Mouse (Mus musculus): ENCODE data around the gene Hoxd10. TPM values are rescaled to one million over a fixed set of nuclear protein-coding genes. Genes with fewer than 3 reads are reported as not detected.

The Hoxd10 gene
- polyA plus RNA-seq, 1 experiment from 2014 or later: not detected

DNA sequence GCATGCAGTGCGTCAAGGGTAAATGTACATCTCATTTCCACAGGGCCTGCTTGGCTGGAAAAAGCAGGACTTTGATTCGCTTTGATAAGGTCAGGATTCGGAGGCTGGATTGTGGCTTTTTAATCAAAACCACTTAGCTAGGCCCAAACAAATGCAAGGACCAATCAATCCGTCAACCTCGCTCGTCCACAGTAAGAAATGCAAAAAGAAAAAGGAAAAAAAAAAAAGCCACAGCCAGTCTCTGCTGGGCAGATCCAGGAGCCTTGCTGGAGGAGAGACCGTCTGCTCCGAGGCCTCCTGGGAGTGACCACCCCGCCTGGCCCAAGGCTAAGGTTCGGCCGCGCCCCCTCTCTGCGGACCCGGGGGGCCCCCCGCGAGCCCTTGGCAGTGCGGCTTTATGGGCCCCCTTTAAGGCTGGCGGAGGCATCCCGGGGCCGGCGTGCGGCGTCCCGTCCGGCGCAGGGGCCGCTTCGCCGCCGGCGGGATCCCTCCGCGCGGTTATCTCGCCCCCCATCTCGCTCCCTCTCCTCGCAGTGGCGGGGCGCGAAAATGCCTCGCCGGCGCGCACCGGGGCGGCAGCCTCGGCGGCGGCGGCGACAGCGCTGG is 12.8 kb downstream of the Hoxd10 start, which contains the start of gene Hoxd8:
Gene Hoxd8 (plus strand): TSS at position 223 of the 606 bp plus-strand sequence.
- ATAC-seq (ENCODE audit: low FRiP score) (peak; percentile 41; the same call in 1 of the 2 replicates), DNase-seq (ENCODE audit: low spot score, missing footprints) (peak; percentile 93)
- Histone ChIP-seq H3K4me3 (ENCODE audit: low read depth, low read length) (peak within 1 kb of the TSS; percentile 34), H3K4me1 (ENCODE audit: control insufficient read depth, insufficient read depth, low read length) (peaks cover 13% of the 10 kb centered on the region), H3K9ac (ENCODE audit: low read length) (no peak within 1 kb of the TSS), H3K36me3 (ENCODE audit: control insufficient read depth, insufficient read depth, low read length) (no peaks in the 10 kb centered on the region), H3K27me3 (ENCODE audit: control insufficient read depth, insufficient read depth, low read length) (peaks cover 98% of the 10 kb centered on the region), H3K9me3 (ENCODE audit: control insufficient read depth, low read length) (no peaks in the 10 kb centered on the region), H3K27ac (ENCODE audit: low read depth, low read length) (no peak within 1 kb of the TSS), H3K4me2 (peak within 1 kb of the TSS; percentile 49)
- under 1% methylated on average over 45 of the region's 52 CpGs for WGBS

DNA sequence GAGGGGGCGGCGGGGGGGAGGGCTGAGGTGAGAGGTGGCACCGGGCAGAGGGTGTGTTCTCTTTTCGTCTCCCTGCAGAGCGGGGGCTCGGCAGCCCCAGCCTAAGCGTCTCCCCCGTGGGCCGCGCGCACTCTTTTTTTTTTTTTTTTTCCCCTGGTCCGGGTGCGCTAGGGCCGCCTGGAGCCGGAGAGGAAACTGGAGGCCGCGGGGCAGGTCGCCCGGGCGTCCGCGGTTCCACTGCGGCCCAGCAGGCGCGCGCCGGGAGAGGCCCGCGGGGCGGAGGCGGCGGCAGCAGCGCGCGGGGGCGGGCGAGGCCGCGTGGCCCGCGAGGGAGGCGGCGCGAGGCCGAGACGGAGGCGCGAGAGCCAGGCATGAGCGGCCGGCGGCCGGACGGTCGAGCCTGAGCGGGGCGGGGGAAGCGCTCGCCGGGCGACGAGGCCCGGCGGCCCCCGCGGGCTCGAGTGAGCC is 13.3 kb downstream of the Hoxd10 start:
- Histone ChIP-seq H3K27me3 (ENCODE audit: control insufficient read depth, insufficient read depth, low read length) (peaks cover 98% of the 10 kb centered on the region), H3K4me2 (peak overlapping the region; percentile 49), H3K9ac (ENCODE audit: low read length) (no peak overlapping the region), H3K27ac (ENCODE audit: low read depth, low read length) (no peak overlapping the region), H3K4me1 (ENCODE audit: control insufficient read depth, insufficient read depth, low read length) (peaks cover 13% of the 10 kb centered on the region), H3K9me3 (ENCODE audit: control insufficient read depth, low read length) (no peaks in the 10 kb centered on the region), H3K36me3 (ENCODE audit: control insufficient read depth, insufficient read depth, low read length) (no peaks in the 10 kb centered on the region), H3K4me3 (ENCODE audit: low read depth, low read length) (peak overlapping the region; percentile 34)
- DNase-seq (ENCODE audit: low spot score, missing footprints): no peak
- WGBS: under 1% methylated on average over 53 of the region's 66 CpGs
- peak; percentile 67 for ATAC-seq (ENCODE audit: low FRiP score)

DNA sequence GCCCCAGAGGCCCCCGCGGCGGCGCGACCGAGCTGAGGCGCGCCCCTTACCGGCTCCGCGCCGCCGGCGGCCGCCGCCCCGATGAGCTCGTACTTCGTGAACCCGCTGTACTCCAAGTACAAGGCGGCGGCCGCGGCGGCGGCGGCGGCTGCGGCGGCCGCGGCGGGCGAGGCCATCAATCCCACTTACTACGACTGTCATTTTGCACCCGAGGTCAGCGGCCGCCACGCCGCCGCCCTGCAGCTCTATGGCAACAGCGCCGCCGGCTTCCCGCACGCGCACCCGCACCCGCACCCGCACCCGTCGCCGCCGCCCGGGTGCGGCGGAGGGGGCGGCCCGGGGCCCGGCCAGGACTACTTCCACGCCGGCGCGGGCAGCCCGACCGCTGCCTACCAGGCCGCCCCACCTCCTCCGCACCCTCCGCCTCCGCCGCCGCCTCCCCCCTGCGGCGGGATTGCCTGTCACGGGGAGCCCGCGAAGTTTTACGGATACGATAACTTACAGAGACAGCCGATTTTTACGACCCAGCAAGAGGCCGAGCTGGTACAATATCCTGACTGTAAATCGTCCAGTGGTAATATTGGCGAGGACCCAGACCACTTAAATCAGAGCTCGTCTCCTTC is 13.9 kb downstream of the Hoxd10 start:
- ATAC-seq (ENCODE audit: low FRiP score): peak; percentile 42

DNA sequence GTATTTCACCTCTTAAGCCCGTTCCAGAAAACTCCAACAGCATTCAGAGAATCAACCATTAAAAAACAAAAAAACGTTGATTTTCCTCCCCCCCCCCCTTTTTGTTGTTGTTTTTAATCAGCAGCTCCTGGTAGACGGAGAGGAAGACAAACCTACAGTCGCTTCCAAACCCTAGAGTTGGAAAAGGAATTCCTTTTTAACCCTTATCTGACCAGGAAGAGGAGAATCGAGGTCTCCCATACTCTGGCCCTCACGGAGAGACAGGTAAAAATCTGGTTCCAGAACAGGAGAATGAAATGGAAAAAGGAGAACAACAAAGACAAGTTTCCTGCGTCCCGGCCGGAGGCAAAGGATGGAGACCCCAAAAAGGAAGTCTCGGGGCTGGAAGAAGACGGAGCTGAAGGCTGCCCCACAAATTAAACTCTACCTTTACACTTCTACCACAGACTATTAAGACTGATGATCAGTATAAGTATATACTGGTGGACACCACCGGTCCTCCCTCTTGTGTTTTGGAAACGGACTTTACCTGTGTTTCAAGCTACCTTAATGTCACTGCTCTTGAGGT is 14.8 kb downstream of the Hoxd10 start:
- DNase-seq (ENCODE audit: low spot score, missing footprints) (peak; percentile 94), ATAC-seq (ENCODE audit: low FRiP score) (no peak)
- H3K9me3 ChIP-seq (ENCODE audit: control insufficient read depth, low read length): no peaks in the 10 kb centered on the region
- no peaks in the 10 kb centered on the region for H3K36me3 ChIP-seq (ENCODE audit: control insufficient read depth, insufficient read depth, low read length)
- WGBS: 2% methylated on average over 13 of the region's 13 CpGs
- H3K4me3 ChIP-seq (ENCODE audit: low read depth, low read length): no peak overlapping the region
- H3K4me2 ChIP-seq: no peak overlapping the region
- peaks cover 96% of the 10 kb centered on the region for H3K27me3 ChIP-seq (ENCODE audit: control insufficient read depth, insufficient read depth, low read length)
- H3K9ac ChIP-seq (ENCODE audit: low read length): no peak overlapping the region
- peaks cover 13% of the 10 kb centered on the region for H3K4me1 ChIP-seq (ENCODE audit: control insufficient read depth, insufficient read depth, low read length)
- no peak overlapping the region for H3K27ac ChIP-seq (ENCODE audit: low read depth, low read length)

More for the DNA sequence above, 13.9 kb downstream of the Hoxd10 start:
- Histone ChIP-seq H3K4me1 (ENCODE audit: control insufficient read depth, insufficient read depth, low read length) (peaks cover 13% of the 10 kb centered on the region), H3K27me3 (ENCODE audit: control insufficient read depth, insufficient read depth, low read length) (peaks cover 98% of the 10 kb centered on the region), H3K36me3 (ENCODE audit: control insufficient read depth, insufficient read depth, low read length) (no peaks in the 10 kb centered on the region), H3K9me3 (ENCODE audit: control insufficient read depth, low read length) (no peaks in the 10 kb centered on the region), H3K4me3 (ENCODE audit: low read depth, low read length) (peak overlapping the region; percentile 34), H3K4me2 (peak overlapping the region; percentile 49), H3K9ac (ENCODE audit: low read length) (no peak overlapping the region), H3K27ac (ENCODE audit: low read depth, low read length) (no peak overlapping the region)
- WGBS: under 1% methylated on average over 68 of the region's 85 CpGs
- peak; percentile 93 for DNase-seq (ENCODE audit: low spot score, missing footprints)

DNA sequence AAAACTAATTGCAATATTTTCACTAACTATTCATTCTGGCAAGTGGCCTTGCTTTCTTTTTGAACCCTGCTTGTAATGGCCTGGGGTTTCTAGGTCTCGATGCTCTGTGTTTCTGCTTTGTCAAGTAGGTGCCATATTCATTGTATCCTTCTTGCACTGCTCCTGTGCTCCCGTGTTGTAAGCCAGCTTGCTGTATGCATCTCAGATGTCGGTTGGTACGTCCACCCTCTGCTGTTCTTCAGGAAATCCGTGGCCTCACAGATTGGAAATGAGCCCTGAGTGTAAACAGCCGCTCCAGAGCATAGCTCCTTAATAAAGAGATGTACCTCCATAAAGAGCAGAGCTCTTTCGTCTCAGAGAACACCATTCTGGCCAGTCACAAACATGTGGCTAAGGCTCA is 15.9 kb downstream of the Hoxd10 start:
- Histone ChIP-seq H3K9ac (ENCODE audit: low read length) (no peak overlapping the region), H3K27me3 (ENCODE audit: control insufficient read depth, insufficient read depth, low read length) (peaks cover 97% of the 10 kb centered on the region), H3K4me3 (ENCODE audit: low read depth, low read length) (no peak overlapping the region), H3K27ac (ENCODE audit: low read depth, low read length) (no peak overlapping the region), H3K4me2 (no peak overlapping the region), H3K36me3 (ENCODE audit: control insufficient read depth, insufficient read depth, low read length) (no peaks in the 10 kb centered on the region), H3K9me3 (ENCODE audit: control insufficient read depth, low read length) (no peaks in the 10 kb centered on the region), H3K4me1 (ENCODE audit: control insufficient read depth, insufficient read depth, low read length) (peaks cover 13% of the 10 kb centered on the region)
- ATAC-seq (ENCODE audit: low FRiP score) (no peak), DNase-seq (ENCODE audit: low spot score, missing footprints) (no peak)
- 4% methylated on average over 7 of the region's 7 CpGs for WGBS

DNA sequence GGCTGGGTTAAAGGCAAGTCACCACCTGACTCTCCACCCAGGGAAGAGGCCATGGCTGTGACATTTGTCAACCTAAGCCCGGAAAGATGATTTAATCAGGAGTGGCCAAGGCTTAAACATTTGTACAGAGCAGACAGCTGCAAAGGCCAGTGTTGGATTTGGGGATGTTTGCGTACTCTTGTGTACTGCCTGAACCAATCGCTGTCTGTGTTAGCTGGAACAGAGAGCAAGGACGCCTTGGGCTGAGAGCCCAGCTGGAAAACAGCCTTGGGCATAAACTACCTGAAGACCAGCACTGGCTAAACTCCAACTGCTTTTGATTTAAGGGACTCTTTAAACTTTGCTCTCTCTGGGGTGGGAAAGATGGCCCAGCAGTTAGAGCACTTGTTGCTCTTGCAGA is 17.0 kb downstream of the Hoxd10 start:
- Histone ChIP-seq H3K9ac (ENCODE audit: low read length) (no peak overlapping the region), H3K4me2 (no peak overlapping the region), H3K9me3 (ENCODE audit: control insufficient read depth, low read length) (no peaks in the 10 kb centered on the region), H3K4me3 (ENCODE audit: low read depth, low read length) (no peak overlapping the region), H3K27ac (ENCODE audit: low read depth, low read length) (no peak overlapping the region), H3K4me1 (ENCODE audit: control insufficient read depth, insufficient read depth, low read length) (peaks cover 13% of the 10 kb centered on the region), H3K36me3 (ENCODE audit: control insufficient read depth, insufficient read depth, low read length) (no peaks in the 10 kb centered on the region), H3K27me3 (ENCODE audit: control insufficient read depth, insufficient read depth, low read length) (peaks cover 97% of the 10 kb centered on the region)
- WGBS: 4% methylated on average over 4 of the region's 4 CpGs
- ATAC-seq (ENCODE audit: low FRiP score): no peak
- no peak for DNase-seq (ENCODE audit: low spot score, missing footprints)

DNA sequence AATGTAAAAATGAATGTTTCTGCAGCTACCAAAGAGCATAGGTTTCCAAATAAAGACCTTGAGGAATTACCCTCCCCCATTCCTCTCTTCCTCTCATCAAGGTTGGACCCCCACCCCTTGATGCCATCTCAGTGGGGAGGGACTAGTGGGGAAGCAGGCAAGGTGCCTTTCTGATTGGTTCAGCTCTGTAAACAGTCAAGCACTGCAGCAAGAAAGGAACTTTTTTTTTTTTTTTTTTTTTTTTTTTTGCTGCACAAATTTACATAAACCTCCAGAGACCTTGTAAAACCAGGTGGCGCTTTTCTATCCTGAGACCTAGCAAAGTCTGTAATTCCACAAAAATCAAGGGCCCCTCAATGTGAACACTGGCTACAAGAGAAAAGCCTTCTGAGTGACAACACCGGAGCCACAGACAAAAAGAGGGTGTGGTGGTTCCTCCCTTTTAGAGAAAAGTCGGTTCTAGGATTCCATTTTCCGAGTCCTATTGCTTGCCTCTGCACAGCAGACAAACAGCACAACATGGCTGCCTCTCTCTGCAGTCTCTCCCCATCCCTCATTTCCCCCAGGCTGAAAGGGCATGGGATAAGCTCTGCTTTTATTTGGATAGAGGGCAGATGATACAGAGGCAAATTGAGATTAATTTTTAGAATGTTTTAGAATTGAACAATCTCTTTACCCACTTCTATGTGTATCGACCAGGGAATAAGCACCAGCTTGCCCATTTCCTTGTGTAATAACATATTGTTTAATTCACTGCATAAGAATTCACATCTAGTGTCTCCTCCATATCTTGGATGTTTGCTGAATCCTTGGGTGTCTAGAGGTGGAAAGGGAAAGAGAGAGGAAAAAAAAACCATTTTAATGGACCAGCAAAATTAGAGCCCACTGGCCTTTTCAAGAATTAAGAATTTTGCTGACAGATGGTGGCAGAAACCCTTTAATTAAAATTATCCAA is 18.0 kb downstream of the Hoxd10 start:
- peaks cover 11% of the 10 kb centered on the region for H3K4me1 ChIP-seq (ENCODE audit: control insufficient read depth, insufficient read depth, low read length)
- no peak overlapping the region for H3K4me3 ChIP-seq (ENCODE audit: low read depth, low read length)
- peaks cover 97% of the 10 kb centered on the region for H3K27me3 ChIP-seq (ENCODE audit: control insufficient read depth, insufficient read depth, low read length)
- peak; percentile 93 for DNase-seq (ENCODE audit: low spot score, missing footprints)
- no peak overlapping the region for H3K4me2 ChIP-seq
- WGBS: 6% methylated on average over 5 of the region's 5 CpGs
- ATAC-seq (ENCODE audit: low FRiP score): no peak
- H3K36me3 ChIP-seq (ENCODE audit: control insufficient read depth, insufficient read depth, low read length): no peaks in the 10 kb centered on the region
- no peak overlapping the region for H3K9ac ChIP-seq (ENCODE audit: low read length)
- no peak overlapping the region for H3K27ac ChIP-seq (ENCODE audit: low read depth, low read length)
- H3K9me3 ChIP-seq (ENCODE audit: control insufficient read depth, low read length): no peaks in the 10 kb centered on the region

DNA sequence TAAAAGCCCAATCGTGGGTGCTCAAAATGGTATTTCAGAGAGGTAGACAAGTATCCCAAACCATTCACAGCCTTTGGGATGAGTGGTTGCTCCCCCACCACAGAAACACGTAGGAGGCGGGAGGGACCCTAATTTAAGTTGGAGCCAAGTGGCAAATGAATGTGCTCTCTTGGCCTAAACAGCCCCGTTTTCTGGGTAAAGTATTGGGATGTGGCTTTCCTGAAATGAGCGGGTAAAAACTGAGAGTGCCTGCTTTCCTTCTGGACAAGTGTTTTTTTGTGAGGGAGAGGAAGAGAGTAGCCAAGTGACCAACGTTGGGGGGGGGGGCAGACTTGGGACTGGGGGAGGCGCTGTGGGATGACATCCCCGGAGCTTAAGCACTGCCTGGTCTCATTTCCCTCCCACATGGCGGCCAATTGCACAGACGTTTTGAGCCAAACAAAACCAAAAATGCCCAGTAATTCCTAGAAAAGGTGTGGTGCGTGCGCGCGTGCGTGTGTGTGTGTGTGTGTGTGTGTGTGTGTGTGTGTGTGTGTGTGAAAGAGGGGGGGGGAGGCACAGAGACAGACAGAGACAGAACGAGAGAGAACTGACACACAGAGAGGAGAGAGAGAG is 19.3 kb downstream of the Hoxd10 start:
- Histone ChIP-seq H3K9me3 (ENCODE audit: control insufficient read depth, low read length) (no peaks in the 10 kb centered on the region), H3K4me2 (no peak overlapping the region), H3K9ac (ENCODE audit: low read length) (no peak overlapping the region), H3K4me1 (ENCODE audit: control insufficient read depth, insufficient read depth, low read length) (no peaks in the 10 kb centered on the region), H3K36me3 (ENCODE audit: control insufficient read depth, insufficient read depth, low read length) (no peaks in the 10 kb centered on the region), H3K4me3 (ENCODE audit: low read depth, low read length) (no peak overlapping the region), H3K27me3 (ENCODE audit: control insufficient read depth, insufficient read depth, low read length) (peaks cover 97% of the 10 kb centered on the region), H3K27ac (ENCODE audit: low read depth, low read length) (no peak overlapping the region)
- ATAC-seq (ENCODE audit: low FRiP score) (no peak), DNase-seq (ENCODE audit: low spot score, missing footprints) (peak; percentile 93)
- under 1% methylated on average over 16 of the region's 16 CpGs for WGBS

All from midbrain, embryonic 11.5 days (tissue).